Mouse (Mus musculus): ENCODE results near the gene Slc25a36. TPM values are rescaled to one million over a fixed set of nuclear protein-coding genes. Genes with fewer than 3 reads are reported as not detected.

The Slc25a36 gene
- 17.0 and 31.9 TPM in 2 replicates for polyA plus RNA-seq (2012; rRNA removed)

DNA sequence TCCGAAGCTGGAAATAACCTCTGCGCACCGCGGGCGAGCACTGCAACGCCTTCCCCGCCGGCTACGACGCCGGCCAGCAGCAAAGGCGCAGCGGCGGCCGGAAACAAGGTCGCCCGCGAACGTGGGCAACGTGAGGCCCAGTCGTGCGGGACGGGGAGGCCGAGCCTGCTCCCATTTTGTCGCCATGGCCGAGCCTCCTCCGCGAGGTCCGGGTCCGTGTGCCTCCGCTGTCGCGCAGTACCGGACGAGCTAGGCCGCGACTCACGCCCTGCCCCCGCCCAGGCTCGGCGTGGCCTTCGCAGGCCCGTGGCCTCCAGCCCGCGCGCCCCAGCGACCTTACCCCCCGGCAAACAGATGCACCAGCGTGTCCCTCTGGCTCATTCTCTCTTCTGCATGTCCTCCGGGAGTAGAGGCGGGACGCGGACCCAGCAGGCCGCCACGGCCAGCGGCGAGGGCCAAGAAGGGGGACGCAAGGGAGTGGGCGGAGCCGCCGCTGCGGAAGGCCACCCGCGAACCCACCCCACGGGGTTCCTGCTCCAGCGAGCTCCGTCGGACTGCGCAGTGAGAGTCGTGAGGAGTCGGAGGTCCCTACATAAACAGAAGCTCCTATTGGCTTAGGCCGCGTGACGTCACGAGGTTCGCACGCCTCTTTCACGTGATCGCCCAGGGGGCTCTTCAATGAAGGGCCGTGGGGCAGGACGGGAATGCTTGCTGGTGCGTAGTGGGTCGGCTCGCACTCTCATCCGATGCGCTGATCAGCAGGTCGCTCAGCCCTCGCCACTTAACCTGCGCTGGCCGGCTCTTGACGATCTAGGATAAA, at the start of gene Slc25a36:
Gene Slc25a36 (minus strand): TSS at position 587 of the 820 bp plus-strand sequence.
- under 1% methylated on average over 91 of the region's 91 CpGs for WGBS
- peaks cover under 1% of the 10 kb centered on the region for H3K4me1 ChIP-seq (ENCODE audit: control insufficient read depth, insufficient read depth, low read length)
- DNase-seq = peak; percentile 98
- H3K4me3 ChIP-seq (replicated peaks; ENCODE audit: extremely low read depth, low read depth, low read length) = peak within 1 kb of the TSS; percentile 91
- peak; percentile 89; the same call in 1 of the 2 replicates for TF ChIP-seq POLR2A (IDR thresholded peaks at IDR 0.05; ENCODE audit: borderline replicate concordance, extremely low read depth, low read depth, low read length)
- no peak for TF ChIP-seq CTCF (IDR thresholded peaks at IDR 0.05; ENCODE audit: insufficient read depth, low read length)

DNA sequence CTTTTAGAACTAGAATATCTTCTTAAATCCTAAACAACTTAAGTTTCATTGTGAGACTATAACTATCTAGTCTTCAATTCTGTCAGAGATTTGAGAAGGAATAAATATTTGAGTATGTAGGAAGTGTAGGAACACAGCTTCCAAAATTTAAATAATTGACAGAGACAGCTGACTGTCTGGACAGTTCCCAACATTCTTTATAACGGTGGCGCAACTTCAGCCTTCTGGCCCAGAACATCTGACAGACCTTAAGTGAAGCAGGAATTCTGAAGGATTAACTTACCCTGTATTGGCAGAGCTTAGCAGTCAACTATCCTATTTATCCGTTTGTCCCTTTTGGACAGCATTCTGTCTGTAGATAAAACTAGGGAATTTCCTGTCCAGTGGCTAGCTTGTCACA, 47.5 kb upstream of the Slc25a36 start:
- 43% methylated on average over 3 of the region's 3 CpGs for WGBS
- H3K4me1 ChIP-seq (ENCODE audit: control insufficient read depth, insufficient read depth, low read length) = peaks cover 9% of the 10 kb centered on the region
- TF ChIP-seq CTCF (IDR thresholded peaks at IDR 0.05; ENCODE audit: insufficient read depth, low read length) (no peak), POLR2A (IDR thresholded peaks at IDR 0.05; ENCODE audit: borderline replicate concordance, extremely low read depth, low read depth, low read length) (no peak)
- DNase-seq = no peak
- no peak overlapping the region for H3K4me3 ChIP-seq (replicated peaks; ENCODE audit: extremely low read depth, low read depth, low read length)

- WGBS = 35% methylated on average over 3 of the region's 3 CpGs
- TF ChIP-seq CTCF (IDR thresholded peaks at IDR 0.05; ENCODE audit: insufficient read depth, low read length) = no peak
- no peak for TF ChIP-seq POLR2A (IDR thresholded peaks at IDR 0.05; ENCODE audit: borderline replicate concordance, extremely low read depth, low read depth, low read length)
- no peak for DNase-seq
Measured at GRCm38 (mm10) chr9:97155981-97156380, 45.0 kb upstream of the Slc25a36 start.

GRCm38 (mm10) chr9:97154956-97155355, 44.0 kb upstream of the Slc25a36 start:
- H3K4me3 ChIP-seq (replicated peaks; ENCODE audit: extremely low read depth, low read depth, low read length) = no peak overlapping the region
- peaks cover 7% of the 10 kb centered on the region for H3K4me1 ChIP-seq (ENCODE audit: control insufficient read depth, insufficient read depth, low read length)
- 80% methylated on average over 4 of the region's 4 CpGs for WGBS
- no peak for TF ChIP-seq POLR2A (IDR thresholded peaks at IDR 0.05; ENCODE audit: borderline replicate concordance, extremely low read depth, low read depth, low read length)
- no peak for TF ChIP-seq CTCF (IDR thresholded peaks at IDR 0.05; ENCODE audit: insufficient read depth, low read length)
- no peak for DNase-seq

More at GRCm38 (mm10) chr9:97155981-97156380, 45.0 kb upstream of the Slc25a36 start:
- Histone ChIP-seq H3K4me3 (replicated peaks; ENCODE audit: extremely low read depth, low read depth, low read length) (no peak overlapping the region), H3K4me1 (ENCODE audit: control insufficient read depth, insufficient read depth, low read length) (peaks cover 7% of the 10 kb centered on the region)

DNA sequence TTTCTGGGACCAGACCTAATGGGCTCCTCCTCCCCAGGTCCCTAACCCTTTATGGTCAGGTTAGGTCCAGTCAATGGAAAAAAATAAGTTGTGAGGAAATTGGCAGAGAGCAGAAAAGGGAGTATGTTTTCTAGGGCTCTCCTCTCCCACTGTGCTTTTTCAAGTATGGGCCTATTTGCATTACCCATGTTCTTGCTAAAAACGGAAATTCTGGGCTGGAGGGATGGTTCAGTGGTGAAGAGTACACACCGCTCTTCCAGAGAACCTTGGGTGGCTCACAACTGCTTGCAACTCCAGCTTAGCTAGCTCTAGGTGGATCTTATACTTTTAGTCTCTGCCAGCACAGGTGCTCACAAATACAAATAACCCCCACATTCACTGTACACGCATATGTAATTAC, 42.0 kb upstream of the Slc25a36 start:
- Histone ChIP-seq H3K4me1 (ENCODE audit: control insufficient read depth, insufficient read depth, low read length) (peaks cover 7% of the 10 kb centered on the region), H3K4me3 (replicated peaks; ENCODE audit: extremely low read depth, low read depth, low read length) (no peak overlapping the region)
- TF ChIP-seq CTCF (IDR thresholded peaks at IDR 0.05; ENCODE audit: insufficient read depth, low read length) (no peak), POLR2A (IDR thresholded peaks at IDR 0.05; ENCODE audit: borderline replicate concordance, extremely low read depth, low read depth, low read length) (no peak)
- no peak for DNase-seq
- 78% methylated on average over 3 of the region's 3 CpGs for WGBS

DNA sequence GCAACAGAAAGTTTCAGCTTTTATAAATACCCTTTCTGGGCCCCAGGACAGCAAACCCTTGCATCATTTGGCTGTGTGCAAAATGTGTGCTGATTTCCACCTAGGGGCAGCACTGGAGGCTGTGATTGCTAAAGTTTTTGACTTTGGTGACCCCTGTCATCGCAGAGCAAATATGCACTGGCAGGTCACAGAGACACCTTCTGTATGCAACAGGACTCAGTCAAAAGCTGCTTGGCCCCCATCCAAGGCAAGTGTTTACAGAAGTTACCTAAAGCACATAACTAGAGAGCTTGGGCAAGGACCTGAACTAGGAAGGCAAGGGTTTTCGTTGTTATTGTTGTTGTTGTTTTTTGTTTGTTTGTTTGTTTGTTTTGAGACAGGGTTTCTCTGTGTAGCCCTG, 36.3 kb upstream of the Slc25a36 start:
- WGBS = 57% methylated on average over 2 of the region's 2 CpGs
- no peak for DNase-seq
- H3K4me3 ChIP-seq (replicated peaks; ENCODE audit: extremely low read depth, low read depth, low read length) = no peak overlapping the region
- TF ChIP-seq CTCF (IDR thresholded peaks at IDR 0.05; ENCODE audit: insufficient read depth, low read length) (no peak), POLR2A (IDR thresholded peaks at IDR 0.05; ENCODE audit: borderline replicate concordance, extremely low read depth, low read depth, low read length) (no peak)
- H3K4me1 ChIP-seq (ENCODE audit: control insufficient read depth, insufficient read depth, low read length) = peaks cover 2% of the 10 kb centered on the region; the same call in 1 of the 2 replicates

- DNase-seq = no peak
- Histone ChIP-seq H3K4me1 (ENCODE audit: control insufficient read depth, insufficient read depth, low read length) (peaks cover 2% of the 10 kb centered on the region; the same call in 1 of the 2 replicates), H3K4me3 (replicated peaks; ENCODE audit: extremely low read depth, low read depth, low read length) (no peak overlapping the region)
- no peak for TF ChIP-seq CTCF (IDR thresholded peaks at IDR 0.05; ENCODE audit: insufficient read depth, low read length)
- TF ChIP-seq POLR2A (IDR thresholded peaks at IDR 0.05; ENCODE audit: borderline replicate concordance, extremely low read depth, low read depth, low read length) = no peak
- WGBS = 63% methylated on average over 6 of the region's 6 CpGs
Measured at GRCm38 (mm10) chr9:97145351-97145750, 34.4 kb upstream of the Slc25a36 start.

DNA sequence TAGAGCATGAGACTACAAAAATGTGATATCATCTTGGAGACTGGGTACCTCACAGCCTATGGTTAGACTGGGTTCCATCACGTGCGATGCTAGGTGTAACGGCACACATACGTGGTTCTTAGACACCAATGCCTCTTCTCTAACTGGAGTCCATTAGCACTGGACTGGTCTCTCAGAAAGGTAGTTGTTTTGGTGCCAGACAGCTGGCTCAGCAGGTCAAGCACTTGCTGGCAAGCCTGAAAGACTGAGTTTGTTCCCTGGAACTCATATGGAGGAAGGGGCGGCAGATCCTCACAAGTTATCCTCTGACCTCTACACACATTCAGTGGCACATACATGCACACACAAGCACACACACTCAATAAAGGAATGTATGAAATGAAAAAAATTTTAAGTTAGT, 32.5 kb upstream of the Slc25a36 start:
- no peak for TF ChIP-seq CTCF (IDR thresholded peaks at IDR 0.05; ENCODE audit: insufficient read depth, low read length)
- no peak for TF ChIP-seq POLR2A (IDR thresholded peaks at IDR 0.05; ENCODE audit: borderline replicate concordance, extremely low read depth, low read depth, low read length)
- H3K4me1 ChIP-seq (ENCODE audit: control insufficient read depth, insufficient read depth, low read length) = peaks cover 2% of the 10 kb centered on the region; the same call in 1 of the 2 replicates
- DNase-seq = no peak
- 88% methylated on average over 5 of the region's 5 CpGs for WGBS
- no peak overlapping the region for H3K4me3 ChIP-seq (replicated peaks; ENCODE audit: extremely low read depth, low read depth, low read length)

- Histone ChIP-seq H3K4me3 (replicated peaks; ENCODE audit: extremely low read depth, low read depth, low read length) (no peak overlapping the region), H3K4me1 (ENCODE audit: control insufficient read depth, insufficient read depth, low read length) (peaks cover 2% of the 10 kb centered on the region; the same call in 1 of the 2 replicates)
- TF ChIP-seq POLR2A (IDR thresholded peaks at IDR 0.05; ENCODE audit: borderline replicate concordance, extremely low read depth, low read depth, low read length) = no peak
- no peak for TF ChIP-seq CTCF (IDR thresholded peaks at IDR 0.05; ENCODE audit: insufficient read depth, low read length)
- no peak for DNase-seq
- WGBS = 87% methylated on average over 1 of the region's 1 CpGs
Measured at GRCm38 (mm10) chr9:97142558-97142957, 31.6 kb upstream of the Slc25a36 start.

- TF ChIP-seq CTCF (IDR thresholded peaks at IDR 0.05; ENCODE audit: insufficient read depth, low read length) = no peak
- no peak for TF ChIP-seq POLR2A (IDR thresholded peaks at IDR 0.05; ENCODE audit: borderline replicate concordance, extremely low read depth, low read depth, low read length)
- no peaks in the 10 kb centered on the region for H3K4me1 ChIP-seq (ENCODE audit: control insufficient read depth, insufficient read depth, low read length)
- DNase-seq = no peak
- no peak overlapping the region for H3K4me3 ChIP-seq (replicated peaks; ENCODE audit: extremely low read depth, low read depth, low read length)
- 61% methylated on average over 2 of the region's 2 CpGs for WGBS
Measured at GRCm38 (mm10) chr9:97141723-97142122, 30.8 kb upstream of the Slc25a36 start.
